10 mouse cellular contexts compared by ENCODE assay signal in the genomic region with DNA sequence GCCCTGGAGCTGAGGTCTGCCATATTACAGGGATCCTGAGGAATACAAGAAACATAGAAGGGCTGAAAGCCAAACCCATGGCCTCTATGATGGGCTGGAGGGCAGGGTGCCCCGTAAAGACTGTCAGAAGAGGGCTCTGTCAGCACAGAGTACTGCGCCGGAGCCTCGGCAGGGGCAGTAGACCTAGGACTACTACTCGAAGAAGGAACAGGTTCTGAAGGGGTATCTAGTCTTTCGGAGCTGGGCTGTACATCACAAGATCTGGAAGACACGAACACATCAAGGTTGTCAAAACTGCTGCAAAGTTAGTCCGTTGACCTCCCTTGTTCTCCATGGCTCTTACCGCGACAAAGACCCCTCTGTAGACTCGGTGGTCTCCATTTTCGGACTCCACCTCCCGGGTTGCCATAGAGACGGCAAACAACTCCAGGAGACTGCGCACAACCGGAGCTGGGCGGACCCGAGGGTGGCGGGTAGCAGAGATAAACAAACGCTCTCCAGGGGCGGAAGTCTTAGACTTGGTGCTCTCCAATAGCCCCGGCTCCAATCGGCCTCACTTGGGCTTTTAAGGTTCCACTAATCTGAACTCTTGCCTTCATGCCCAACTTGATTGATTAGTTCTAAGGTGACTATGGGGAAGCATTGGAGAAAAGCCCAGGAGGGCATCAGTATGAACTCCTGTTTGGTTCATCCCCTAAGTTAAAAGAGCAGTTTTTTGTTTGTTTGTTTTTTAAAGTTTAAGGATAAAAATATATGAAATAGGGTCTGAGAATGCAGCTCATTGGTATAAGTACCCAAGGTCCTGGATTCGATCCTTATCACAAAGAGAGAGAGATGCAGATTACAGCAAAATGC. TPM values are rescaled to one million over a fixed set of nuclear protein-coding genes. Genes with fewer than 3 reads are reported as not detected.
A peak's percentile ranks its signal among the peaks of the same experiment; 100 is the strongest.
DNase-seq lines count a peak whose midpoint lies in the region; ATAC-seq and TF ChIP-seq lines count a peak whose summit lies in the region.
"Had no signal": no experiment of that assay in that cellular context is flagged by ENCODE, and none has a peak within 500 bp of the region (broad histone marks: within the 10 kb centered on the region; RNA-seq: fewer than 3 reads in every experiment).

Spag8 (minus strand) TSS at position 434 of the 855 bp plus-strand sequence.

- peak within 1 kb of the TSS; percentile 29; the same call in 1 of the 2 replicates for H3K4me3 ChIP-seq in gastrocnemius, adult 2 months
- H3K4me3 ChIP-seq in heart, embryonic 10.5 days, result peak within 1 kb of the TSS; percentile 50
- no peak within 1 kb of the TSS for H3K4me3 ChIP-seq in thymus, adult 2 months (ENCODE audit: control insufficient read depth, insufficient read depth, low read length)

- no peak for TF ChIP-seq CTCF in gastrocnemius, adult 2 months (IDR thresholded peaks at IDR 0.05)
- 0 out of 2 replicates have a peak, but pooled peaks have one; percentile 4 for TF ChIP-seq CTCF in brain, embryonic 14.5 days (IDR thresholded peaks at IDR 0.05; ENCODE audit: borderline replicate concordance, extremely low read depth, insufficient read depth, insufficient read length)
- TF ChIP-seq CTCF in thymus, adult 2 months (IDR thresholded peaks at IDR 0.05; ENCODE audit: borderline replicate concordance, control insufficient read depth, extremely low read depth, insufficient read depth, low read length, poor library complexity), result no peak

- intact Hi-C loops in gastrocnemius, adult 2 months (cut with DNase I), result no loop called here

- WGBS in heart, embryonic 10.5 days, result 20% methylated on average over 24 of the region's 24 CpGs
- 51% methylated on average over 24 of the region's 24 CpGs for WGBS in thymus, adult 2 months

- peaks cover 29% of the 10 kb centered on the region for H3K4me1 ChIP-seq in heart, embryonic 10.5 days
- peaks cover 4% of the 10 kb centered on the region for H3K4me1 ChIP-seq in thymus, adult 2 months (replicated peaks; ENCODE audit: control insufficient read depth, insufficient read depth, low read length)

- no peak for TF ChIP-seq POLR2A in brain, embryonic 14.5 days (IDR thresholded peaks at IDR 0.05; ENCODE audit: borderline replicate concordance, extremely low read depth, insufficient read depth, insufficient read length, poor library complexity, severe bottlenecking)
- TF ChIP-seq POLR2A in thymus, adult 2 months (IDR thresholded peaks at IDR 0.05; ENCODE audit: control insufficient read depth, extremely low read depth, insufficient read depth, low read length, poor library complexity), result no peak

- H3K27ac ChIP-seq in gastrocnemius, adult 2 months, result no peak within 1 kb of the TSS
- H3K27ac ChIP-seq in heart, embryonic 10.5 days, result 0 out of 2 replicates have a peak within 1 kb of the TSS, but pooled peaks have one; percentile 7
- no peak within 1 kb of the TSS for H3K27ac ChIP-seq in thymus, adult 2 months (ENCODE audit: control insufficient read depth, insufficient read depth, low read length)

- H3K36me3 ChIP-seq in heart, embryonic 10.5 days, result peaks cover 19% of the 10 kb centered on the region
- H3K36me3 ChIP-seq in thymus, adult 2 months (ENCODE audit: control insufficient read depth, insufficient read depth, low read length), result no peaks in the 10 kb centered on the region

- no peaks in the 10 kb centered on the region for H3K9me3 ChIP-seq in heart, embryonic 10.5 days

- peak; percentile 41 for DNase-seq in gastrocnemius, adult 2 months
- no peak for DNase-seq in gastrocnemius, postnatal 4 days (ENCODE audit: low spot score in 2 of 2)
- peak; percentile 71 for DNase-seq in brain, embryonic 14.5 days (ENCODE audit: low read depth)
- DNase-seq in heart, embryonic 10.5 days (ENCODE audit: low spot score), result peak; percentile 85
- DNase-seq in kidney, postnatal 4 days, result peak; percentile 53 to 71
- peak; percentile 27 for DNase-seq in thymus, adult 2 months
- DNase-seq in urinary bladder, adult 18-20 months (ENCODE audit: low spot score in 2 of 2), result no peak

- ATAC-seq in megakaryocyte-erythroid progenitor cell, adult 5-6 weeks (replicated peaks; ENCODE audit: low FRiP score, low TSS enrichment, poor library complexity, severe bottlenecking), result 0 out of 2 replicates have a peak, but pooled peaks have one; percentile 29

- peaks cover 1% of the 10 kb centered on the region; the same call in 1 of the 2 replicates for H3K27me3 ChIP-seq in heart, embryonic 10.5 days (ENCODE audit: insufficient read depth, poor library complexity, severe bottlenecking)
- no peaks in the 10 kb centered on the region for H3K27me3 ChIP-seq in thymus, adult 2 months (ENCODE audit: control insufficient read depth, insufficient read depth, low read length)

RNA-seq across cellular contexts. Expression of gene Spag8, which starts in this region (rescaled TPM):
- total RNA-seq in gastrocnemius, adult 2 months (2021), result under 1 TPM in 1 of 2 experiments, not detected in 1; 0.31 TPM
- under 1 TPM in 1 of 2 experiments, not detected in 1; 0.26 TPM for total RNA-seq in gastrocnemius, postnatal 4 days (2021)
- polyA plus RNA-seq in brain, embryonic 14.5 days (2012; rRNA removed), result 7.3 and 9.0 TPM in 2 replicates
- 0.63 and 2.0 TPM in 2 replicates for polyA plus RNA-seq in heart, embryonic 10.5 days (2016; fragmentation: Nextera tagmentation; extraction: Ambion mirVana)
- total RNA-seq in megakaryocyte-erythroid progenitor cell, adult 5-6 weeks (2014; fragmentation: Nextera tagmentation), result 1.6 TPM in 1 of 2 replicates, not detected in the other
- not detected in 2 replicates for total RNA-seq in megakaryocyte-erythroid progenitor cell, adult 5-6 weeks (2017)
- polyA plus RNA-seq in thymus, adult 2 months (2012; rRNA removed), result 1.00 and 1.0 TPM in 2 replicates
- total RNA-seq: hematopoietic stem cell, adult 5-6 weeks had no signal
- polyA plus RNA-seq: G1E had no signal

Comparison
In these comparisons a context has a peak if more than half of its experiments do, and no peak if none do; other contexts are left out.
1. Peak in DNase-seq and H3K4me3 ChIP-seq in gastrocnemius, adult 2 months; RNA of the gene not detected or under 1 TPM.
2. DNase-seq: peak in brain, embryonic 14.5 days (single experiment), heart, embryonic 10.5 days (single experiment), kidney, postnatal 4 days (2 of 2) and thymus, adult 2 months (single experiment); none in gastrocnemius, postnatal 4 days (0 of 2) and urinary bladder, adult 18-20 months (0 of 2).